Mouse (Mus musculus): Measurements from ENCODE around the gene Tubb1. TPM values are rescaled to one million over a fixed set of nuclear protein-coding genes. Genes with fewer than 3 reads are reported as not detected.

The Tubb1 gene
- polyA plus RNA-seq, 1 experiment from 2014 or later: 0.59 TPM

DNA sequence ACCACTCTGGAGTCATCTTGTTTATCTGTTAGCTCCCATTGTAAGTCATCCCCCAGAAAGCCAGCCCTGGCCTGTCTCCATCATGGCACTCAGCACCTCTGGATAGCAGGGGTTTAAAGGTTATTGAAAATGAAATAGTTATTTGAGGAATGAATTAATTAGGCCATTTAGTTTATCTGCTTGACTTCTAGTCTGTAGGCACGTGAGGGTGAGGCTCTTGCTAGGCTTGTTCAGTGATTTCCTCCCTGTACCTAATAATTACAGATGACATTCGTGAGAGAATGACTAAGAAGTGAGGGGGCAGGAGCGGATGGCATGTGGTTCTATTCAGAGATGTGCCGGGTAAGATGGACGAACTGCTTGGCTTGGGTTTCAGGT is 23.0 kb downstream of the Tubb1 start:
- peak overlapping the region; percentile 71 for H3K4me3 ChIP-seq
- no peak overlapping the region for H3K27ac ChIP-seq (replicated peaks)
- peak; percentile 3 for ATAC-seq (replicated peaks)
- WGBS: 82% methylated on average over 5 of the region's 5 CpGs
- H3K27me3 ChIP-seq: no peaks in the 10 kb centered on the region
- no peak overlapping the region; the same call in 1 of the 2 replicates for H3K9ac ChIP-seq (replicated peaks)
- peaks cover 12% of the 10 kb centered on the region for H3K4me1 ChIP-seq
- H3K36me3 ChIP-seq: no peaks in the 10 kb centered on the region
- no peaks in the 10 kb centered on the region for H3K9me3 ChIP-seq
- H3K4me2 ChIP-seq (replicated peaks): peak overlapping the region; percentile 81

DNA sequence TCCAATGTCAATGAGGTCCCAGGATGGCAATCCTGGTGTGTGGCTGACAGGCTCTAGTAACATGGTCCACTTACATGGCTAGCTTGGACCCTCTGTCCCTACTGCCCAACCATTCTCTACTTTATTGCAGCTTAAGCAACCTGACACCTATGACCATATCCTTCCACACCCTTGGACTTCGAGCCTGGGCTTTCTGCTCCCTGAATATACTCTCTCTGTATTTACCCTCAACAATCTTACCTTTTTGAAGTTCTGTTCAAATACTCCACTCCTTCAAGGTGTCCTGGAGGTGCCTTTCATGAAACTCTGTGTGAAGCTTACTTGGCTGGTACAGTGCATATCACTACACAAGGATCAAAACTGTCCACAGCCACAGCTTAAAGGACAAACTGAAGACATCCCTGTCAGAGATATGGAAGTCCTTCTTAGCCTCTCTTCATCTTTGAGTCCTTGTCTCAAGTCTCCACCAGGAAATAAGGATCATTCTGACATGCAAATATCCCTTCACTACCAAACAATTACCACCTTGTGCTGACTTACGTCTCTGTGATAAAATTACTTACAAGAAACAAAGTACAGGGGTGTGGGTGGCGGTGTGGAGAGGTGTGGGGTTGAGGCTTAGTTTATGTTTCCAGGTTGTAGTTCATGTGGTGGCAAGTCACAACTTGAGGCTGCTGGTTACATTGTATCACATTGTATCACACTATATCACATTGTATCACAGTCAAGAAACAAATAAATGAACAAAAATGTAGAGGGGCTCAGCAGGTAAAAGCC is 27.2 kb downstream of the Tubb1 start:
- Histone ChIP-seq H3K9ac (replicated peaks) (no peak overlapping the region), H3K4me1 (peaks cover 4% of the 10 kb centered on the region), H3K4me2 (replicated peaks) (no peak overlapping the region), H3K27me3 (no peaks in the 10 kb centered on the region), H3K36me3 (no peaks in the 10 kb centered on the region), H3K4me3 (no peak overlapping the region), H3K27ac (replicated peaks) (no peak overlapping the region), H3K9me3 (no peaks in the 10 kb centered on the region)
- no peak for ATAC-seq (replicated peaks)
- 76% methylated on average over 3 of the region's 3 CpGs for WGBS

DNA sequence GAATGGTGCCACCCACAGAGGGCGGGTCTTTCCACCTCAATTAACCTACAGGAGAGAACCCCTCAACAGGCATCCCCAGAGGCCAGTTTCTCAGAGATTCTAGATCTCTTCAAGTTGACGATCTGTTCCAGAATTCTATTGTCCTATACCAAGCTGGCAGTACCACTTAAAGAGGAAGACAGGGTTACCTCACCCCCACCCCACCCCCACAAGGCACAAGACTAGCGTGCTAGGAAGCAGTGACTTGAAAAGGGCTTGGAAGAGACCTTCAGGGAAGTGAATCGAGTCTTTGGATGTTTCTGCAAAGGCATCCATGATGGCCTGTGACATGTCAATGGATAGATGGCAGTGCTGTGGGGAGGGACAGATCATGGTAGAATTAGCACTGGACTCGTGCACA is 28.3 kb downstream of the Tubb1 start:
- H3K9ac ChIP-seq (replicated peaks): no peak overlapping the region
- no peak overlapping the region for H3K4me3 ChIP-seq
- no peak overlapping the region for H3K27ac ChIP-seq (replicated peaks)
- no peaks in the 10 kb centered on the region for H3K27me3 ChIP-seq
- ATAC-seq (replicated peaks): no peak
- no peak overlapping the region for H3K4me2 ChIP-seq (replicated peaks)
- H3K36me3 ChIP-seq: no peaks in the 10 kb centered on the region
- H3K9me3 ChIP-seq: no peaks in the 10 kb centered on the region
- H3K4me1 ChIP-seq: no peaks in the 10 kb centered on the region
- WGBS: 73% methylated on average over 5 of the region's 5 CpGs

DNA sequence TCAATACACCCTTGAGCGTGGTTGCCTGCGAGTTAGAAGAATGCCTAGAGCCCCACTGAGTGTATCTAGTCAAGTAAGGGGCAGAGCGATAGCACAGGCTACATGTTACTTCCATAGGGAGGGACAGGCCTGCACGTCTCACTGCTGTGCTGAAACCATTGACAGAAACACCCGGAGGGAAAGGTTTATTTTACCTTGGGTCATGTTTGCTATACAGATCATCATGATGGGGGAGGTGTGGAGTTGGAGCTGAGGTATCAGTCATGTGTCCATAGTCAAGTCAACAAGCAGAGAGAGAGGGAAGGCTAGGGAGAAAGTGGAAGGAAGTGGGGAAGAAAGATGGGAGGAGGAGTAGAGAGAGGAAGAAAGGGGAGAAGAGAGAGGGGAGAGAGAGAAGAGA is 36.5 kb downstream of the Tubb1 start:
- H3K27me3 ChIP-seq: no peaks in the 10 kb centered on the region
- H3K27ac ChIP-seq (replicated peaks): no peak overlapping the region
- no peak overlapping the region for H3K9ac ChIP-seq (replicated peaks)
- H3K4me3 ChIP-seq: no peak overlapping the region
- no peaks in the 10 kb centered on the region for H3K36me3 ChIP-seq
- no peak overlapping the region for H3K4me2 ChIP-seq (replicated peaks)
- H3K4me1 ChIP-seq: no peaks in the 10 kb centered on the region
- no peak for ATAC-seq (replicated peaks)
- no peaks in the 10 kb centered on the region for H3K9me3 ChIP-seq
- WGBS: 89% methylated on average over 5 of the region's 5 CpGs

DNA sequence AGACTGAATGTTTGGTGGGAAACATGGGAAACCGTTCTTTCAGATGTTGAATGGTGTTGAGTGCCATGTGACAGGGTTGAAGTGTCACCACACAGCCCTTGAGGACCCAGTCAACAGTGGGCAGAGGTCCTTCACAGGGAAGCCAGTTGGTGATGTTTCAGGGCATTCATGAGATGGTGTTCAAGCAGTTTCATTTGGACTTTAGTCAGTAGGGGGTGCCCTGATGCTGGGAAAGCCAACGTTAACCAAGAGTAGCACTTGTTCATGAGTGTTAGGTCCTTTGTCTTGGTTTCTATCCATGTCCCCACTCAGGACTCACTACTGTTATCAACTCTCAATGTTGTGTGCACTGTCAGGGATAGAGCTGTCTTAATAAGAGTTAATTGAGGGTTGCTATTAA is 42.4 kb downstream of the Tubb1 start:
- H3K27me3 ChIP-seq: no peaks in the 10 kb centered on the region
- H3K4me1 ChIP-seq: no peaks in the 10 kb centered on the region
- H3K9me3 ChIP-seq: 0 out of 2 replicates have a peak, but pooled peaks cover 7% of the 10 kb centered on the region
- no peak overlapping the region for H3K4me3 ChIP-seq
- H3K4me2 ChIP-seq (replicated peaks): no peak overlapping the region
- H3K9ac ChIP-seq (replicated peaks): no peak overlapping the region
- ATAC-seq (replicated peaks): no peak
- H3K36me3 ChIP-seq: no peaks in the 10 kb centered on the region
- 71% methylated on average over 2 of the region's 2 CpGs for WGBS
- no peak overlapping the region for H3K27ac ChIP-seq (replicated peaks)

DNA sequence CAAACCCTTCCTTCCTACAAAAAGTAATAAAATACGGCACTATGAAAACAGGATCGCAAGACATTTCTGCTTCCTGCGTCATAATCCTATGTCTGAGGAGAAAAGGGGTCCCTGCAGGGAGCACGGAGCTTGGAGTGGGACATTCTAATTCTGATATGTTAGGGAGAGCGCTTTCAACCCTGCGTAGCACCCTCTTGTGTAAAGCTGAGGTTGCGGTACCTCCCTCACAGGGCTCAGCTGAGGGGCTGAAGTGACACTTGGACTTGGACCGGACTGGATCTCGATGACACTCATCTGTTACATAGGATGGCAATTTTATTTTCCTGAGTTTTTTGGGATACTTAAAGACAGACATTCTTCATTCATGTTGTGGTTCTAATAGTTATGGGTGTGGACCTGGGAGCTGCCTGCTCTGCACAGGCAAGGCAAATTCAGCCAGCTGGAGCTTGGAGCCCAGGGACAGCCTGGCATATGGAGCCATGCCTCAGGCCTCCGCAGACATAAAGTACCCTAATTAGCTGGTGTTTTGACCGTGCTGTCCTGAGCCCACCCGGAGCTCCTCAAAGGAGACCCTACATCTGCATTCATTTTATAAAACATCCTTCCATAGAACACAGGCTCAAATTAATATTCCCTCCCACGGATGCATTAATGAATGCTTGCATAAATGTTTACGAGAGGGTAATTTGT is 50.5 kb downstream of the Tubb1 start:
- H3K9me3 ChIP-seq: no peaks in the 10 kb centered on the region
- ATAC-seq (replicated peaks): peak; percentile 46; the same call in 1 of the 2 replicates
- H3K4me1 ChIP-seq: peaks cover 8% of the 10 kb centered on the region; the same call in 1 of the 2 replicates
- H3K36me3 ChIP-seq: no peaks in the 10 kb centered on the region
- H3K27ac ChIP-seq (replicated peaks): no peak overlapping the region
- no peaks in the 10 kb centered on the region for H3K27me3 ChIP-seq
- WGBS: 67% methylated on average over 14 of the region's 14 CpGs
- no peak overlapping the region for H3K9ac ChIP-seq (replicated peaks)
- no peak overlapping the region for H3K4me2 ChIP-seq (replicated peaks)
- H3K4me3 ChIP-seq: no peak overlapping the region

DNA sequence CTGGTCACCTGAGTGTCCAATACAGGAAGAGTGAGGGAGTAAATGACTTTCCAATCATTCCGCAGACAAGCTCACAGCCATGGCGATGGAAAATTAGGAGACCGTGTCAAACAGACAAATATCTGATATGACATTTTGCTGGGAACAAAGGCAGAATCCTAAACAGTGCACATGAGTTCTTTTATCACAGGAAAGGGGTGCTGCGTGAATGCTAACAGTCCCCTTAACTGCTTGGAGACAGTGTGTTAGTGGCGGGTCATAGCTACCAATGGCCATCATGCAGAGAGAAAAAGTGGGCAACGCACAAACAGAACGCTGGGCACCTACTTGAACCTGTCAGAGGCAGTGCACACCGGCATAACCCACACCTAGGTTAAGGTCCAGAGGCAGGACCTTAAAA is 51.0 kb downstream of the Tubb1 start:
- Histone ChIP-seq H3K36me3 (no peaks in the 10 kb centered on the region), H3K4me2 (replicated peaks) (no peak overlapping the region), H3K9me3 (no peaks in the 10 kb centered on the region), H3K27me3 (no peaks in the 10 kb centered on the region), H3K4me1 (peaks cover 8% of the 10 kb centered on the region; the same call in 1 of the 2 replicates), H3K9ac (replicated peaks) (no peak overlapping the region), H3K27ac (replicated peaks) (no peak overlapping the region), H3K4me3 (no peak overlapping the region)
- WGBS: 81% methylated on average over 8 of the region's 8 CpGs
- ATAC-seq (replicated peaks): no peak

DNA sequence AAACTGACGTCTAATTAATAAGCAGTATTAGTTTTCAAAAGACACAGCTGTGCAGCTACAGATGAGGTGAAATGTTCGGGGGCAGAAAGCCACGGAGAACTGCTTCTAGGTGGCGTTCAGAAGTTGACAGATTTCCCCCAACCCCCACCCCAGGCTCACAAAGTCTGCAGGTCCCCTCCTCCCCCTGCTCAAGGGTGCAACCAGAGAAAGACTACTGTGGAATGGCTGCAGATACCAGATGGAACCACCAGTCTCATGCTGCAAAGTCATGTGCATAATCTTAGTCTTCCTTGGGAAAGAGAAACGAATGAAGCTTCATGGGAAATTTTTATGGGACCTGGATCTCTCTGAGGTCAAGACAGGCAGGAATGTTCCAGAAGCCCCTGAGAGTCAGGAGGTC is 51.8 kb downstream of the Tubb1 start:
- Histone ChIP-seq H3K9ac (replicated peaks) (no peak overlapping the region), H3K9me3 (no peaks in the 10 kb centered on the region), H3K36me3 (no peaks in the 10 kb centered on the region), H3K27ac (replicated peaks) (no peak overlapping the region), H3K4me2 (replicated peaks) (no peak overlapping the region), H3K4me3 (no peak overlapping the region), H3K4me1 (peaks cover 8% of the 10 kb centered on the region; the same call in 1 of the 2 replicates), H3K27me3 (no peaks in the 10 kb centered on the region)
- ATAC-seq (replicated peaks): peak; percentile 53; the same call in 1 of the 2 replicates
- 32% methylated on average over 5 of the region's 5 CpGs for WGBS

DNA sequence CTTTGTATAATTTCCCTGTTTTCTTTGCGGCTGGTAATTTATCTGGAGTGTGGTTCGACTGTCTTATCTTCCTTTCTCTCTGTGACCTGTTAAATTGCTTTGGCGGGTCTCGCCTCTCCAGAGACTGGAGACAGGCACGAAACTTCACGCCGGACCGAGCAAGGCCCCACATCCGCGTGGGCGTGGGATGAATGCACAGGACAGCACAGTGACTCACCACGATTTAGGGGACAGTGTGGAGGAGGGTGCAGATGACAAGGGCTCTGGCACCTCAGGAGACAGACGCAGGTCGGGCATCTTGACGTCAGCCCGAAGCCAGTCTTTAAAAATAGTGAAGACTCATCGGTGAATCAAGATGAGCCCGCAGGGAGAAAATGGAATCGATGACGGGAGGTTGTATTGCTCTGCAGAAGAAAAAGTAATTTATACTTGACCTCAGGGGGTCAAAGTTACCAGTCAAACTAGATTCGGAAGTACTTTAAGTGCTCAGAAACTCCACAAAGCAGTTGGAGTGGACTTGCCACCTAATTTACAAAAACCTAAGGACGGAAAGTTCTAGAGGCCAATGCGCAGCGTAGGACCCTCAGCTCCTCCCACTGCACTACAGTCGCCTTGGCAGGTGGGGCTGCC is 52.5 kb downstream of the Tubb1 start:
- H3K9ac ChIP-seq (replicated peaks): no peak overlapping the region
- no peaks in the 10 kb centered on the region for H3K36me3 ChIP-seq
- no peaks in the 10 kb centered on the region for H3K27me3 ChIP-seq
- no peak overlapping the region for H3K4me3 ChIP-seq
- H3K4me1 ChIP-seq: peaks cover 8% of the 10 kb centered on the region; the same call in 1 of the 2 replicates
- 88% methylated on average over 25 of the region's 25 CpGs for WGBS
- no peaks in the 10 kb centered on the region for H3K9me3 ChIP-seq
- ATAC-seq (replicated peaks): no peak
- H3K27ac ChIP-seq (replicated peaks): no peak overlapping the region
- H3K4me2 ChIP-seq (replicated peaks): no peak overlapping the region

Other genes starting within 250 kb of the Tubb1 start
- 1,144 and 1,250 TPM in 2 replicates for gene Gnas, start 166.4 kb upstream of the Tubb1 start, polyA plus RNA-seq (2015; fragmentation: Nextera tagmentation; extraction: Ambion mirVana)
- gene Gm20721, start 104.0 kb upstream of the Tubb1 start, polyA plus RNA-seq (2015; fragmentation: Nextera tagmentation; extraction: Ambion mirVana): 6.7 and 7.5 TPM in 2 replicates
- 110 and 112 TPM in 2 replicates for gene Nelfcd, start 34.9 kb upstream of the Tubb1 start, polyA plus RNA-seq (2015; fragmentation: Nextera tagmentation; extraction: Ambion mirVana)
- 75.1 and 78.9 TPM in 2 replicates for gene Ctsz, start 11.7 kb upstream of the Tubb1 start, polyA plus RNA-seq (2015; fragmentation: Nextera tagmentation; extraction: Ambion mirVana)
- 668 and 672 TPM in 2 replicates for gene Atp5e, start 13.4 kb downstream of the Tubb1 start, polyA plus RNA-seq (2015; fragmentation: Nextera tagmentation; extraction: Ambion mirVana)
- gene Prelid3b, start 22.4 kb downstream of the Tubb1 start, polyA plus RNA-seq (2015; fragmentation: Nextera tagmentation; extraction: Ambion mirVana): 112 and 115 TPM in 2 replicates
- gene Zfp831, start 192.8 kb downstream of the Tubb1 start, polyA plus RNA-seq (2015; fragmentation: Nextera tagmentation; extraction: Ambion mirVana): not detected in 2 replicates